ENCODE assay signal across 16 mouse cellular contexts in the genomic region with DNA sequence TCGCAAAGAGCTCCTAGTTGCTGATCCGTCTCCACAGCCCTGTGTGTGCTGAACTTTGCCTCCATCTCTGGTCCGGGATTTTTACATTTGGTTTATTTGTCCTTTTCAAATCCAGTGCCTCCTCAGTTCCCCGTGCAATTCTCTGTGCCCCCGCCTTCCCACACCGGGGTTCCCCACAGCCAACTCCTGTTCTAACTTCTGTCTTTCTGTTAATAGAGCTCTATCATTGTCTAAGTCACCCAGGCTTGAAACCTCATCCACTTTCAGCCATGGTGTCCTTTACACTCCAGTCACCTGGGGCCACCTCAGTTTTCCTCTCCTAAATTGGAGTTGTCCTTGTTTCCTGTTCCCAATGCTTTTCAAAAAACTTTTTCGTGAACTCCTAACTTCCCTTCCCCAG.
"Had no signal": no experiment of that assay in that cellular context is flagged by ENCODE, and none has a peak within 500 bp of the region (broad histone marks: within the 10 kb centered on the region; RNA-seq: fewer than 3 reads in every experiment).

No protein-coding gene starts in this region.

- H3K9ac ChIP-seq: kidney, embryonic 15.5 days; limb, embryonic 12.5 days; limb, embryonic 15.5 days had no signal

- H3K27ac ChIP-seq: kidney, embryonic 15.5 days; limb, embryonic 12.5 days; limb, embryonic 15.5 days had no signal

- H3K9me3 ChIP-seq: kidney, embryonic 15.5 days; limb, embryonic 12.5 days; limb, embryonic 15.5 days had no signal

- H3K4me3 ChIP-seq: kidney, embryonic 15.5 days; limb, embryonic 12.5 days; limb, embryonic 15.5 days had no signal

- H3K36me3 ChIP-seq: kidney, embryonic 15.5 days; limb, embryonic 12.5 days; limb, embryonic 15.5 days had no signal

- H3K4me2 ChIP-seq: kidney, embryonic 15.5 days; limb, embryonic 12.5 days; limb, embryonic 15.5 days; midbrain, embryonic 11.5 days had no signal

- DNase-seq: kidney, adult 11 months; kidney, adult 8-10 months; kidney, postnatal 10 days; kidney, postnatal 4 days; left cerebral cortex, postnatal 4 days; lung, adult 2 months; lung, postnatal 14 days; lung, postnatal 4 days; midbrain, embryonic 14.5 days; right cerebral cortex, postnatal 4 days; thymus, adult 18-20 months; thymus, postnatal 4 days had no signal

- H3K27me3 ChIP-seq: kidney, embryonic 15.5 days; limb, embryonic 12.5 days; limb, embryonic 15.5 days had no signal

- H3K4me1 ChIP-seq: limb, embryonic 15.5 days had no signal
